Mouse (Mus musculus) limb, embryonic 12.5 days (tissue): ENCODE results near the gene Bbox1. TPM values are rescaled to one million over a fixed set of nuclear protein-coding genes. Genes with fewer than 3 reads are reported as not detected.

Experiments used
- ATAC-seq: fragments of 200-750 bp; cut with Nextera tagmentation; 2 replicates; pipeline ENCODE4 v1.8.0; 2017; ENCODE audit warnings: low read depth, moderate TSS enrichment; ENCODE audit not compliant: insufficient number of reproducible peaks, insufficient read depth, low FRiP score, low TSS enrichment
- H3K27ac ChIP-seq: fragments of 300-500 bp; sonication (generic); 2 replicates; pipeline ENCODE4 v1.5.1; 2016; ENCODE audit warnings: mild to moderate bottlenecking, moderate library complexity
- H3K27me3 ChIP-seq: fragments of 300-500 bp; sonication (generic); 2 replicates; pipeline ENCODE4 v1.6.1; 2016; ENCODE audit warnings: mild to moderate bottlenecking, moderate library complexity
- H3K36me3 ChIP-seq: fragments of 300-500 bp; sonication (generic); 2 replicates; pipeline ENCODE4 v1.6.1; 2016; ENCODE audit warnings: mild to moderate bottlenecking, moderate library complexity
- H3K4me1 ChIP-seq: fragments of 300-500 bp; sonication (generic); replicated peaks from 2 replicates; pipeline ENCODE4 v1.6.1; 2016
- H3K4me2 ChIP-seq: fragments of 300-500 bp; sonication (generic); 2 replicates; pipeline ENCODE4 v1.6.1; 2016; ENCODE audit warnings: mild to moderate bottlenecking, moderate library complexity
- H3K4me3 ChIP-seq: fragments of 300-500 bp; sonication (generic); replicated peaks from 2 replicates; pipeline ENCODE4 v1.5.1; 2016; ENCODE audit warnings: mild to moderate bottlenecking
- H3K9ac ChIP-seq: fragments of 300-500 bp; sonication (generic); replicated peaks from 2 replicates; pipeline ENCODE4 v1.6.1; 2016; ENCODE audit warnings: mild to moderate bottlenecking, moderate library complexity
- H3K9me3 ChIP-seq: fragments of 300-500 bp; sonication (generic); 2 replicates; pipeline ENCODE4 v1.6.1; 2016; ENCODE audit warnings: mild to moderate bottlenecking, moderate library complexity
- WGBS: fragments of 180-500 bp; shearing (Covaris S2); methylation state at CpG from one replicate; pipeline ENCODE4 v1.1.7; 2016; 5-methylcytosine and 5-hydroxymethylcytosine counted together
- polyA plus RNA-seq: library from polyadenylated mRNA; unstranded; fragments of >200 nt; fragmentation: Nextera tagmentation; extraction: Ambion mirVana; gene quantifications from 2 replicates; pipeline ENCODE4 v1.2.1, GENCODE M21; 2016

The Bbox1 gene
- polyA plus RNA-seq, 1 experiment from 2014 or later: 0.43 TPM

DNA sequence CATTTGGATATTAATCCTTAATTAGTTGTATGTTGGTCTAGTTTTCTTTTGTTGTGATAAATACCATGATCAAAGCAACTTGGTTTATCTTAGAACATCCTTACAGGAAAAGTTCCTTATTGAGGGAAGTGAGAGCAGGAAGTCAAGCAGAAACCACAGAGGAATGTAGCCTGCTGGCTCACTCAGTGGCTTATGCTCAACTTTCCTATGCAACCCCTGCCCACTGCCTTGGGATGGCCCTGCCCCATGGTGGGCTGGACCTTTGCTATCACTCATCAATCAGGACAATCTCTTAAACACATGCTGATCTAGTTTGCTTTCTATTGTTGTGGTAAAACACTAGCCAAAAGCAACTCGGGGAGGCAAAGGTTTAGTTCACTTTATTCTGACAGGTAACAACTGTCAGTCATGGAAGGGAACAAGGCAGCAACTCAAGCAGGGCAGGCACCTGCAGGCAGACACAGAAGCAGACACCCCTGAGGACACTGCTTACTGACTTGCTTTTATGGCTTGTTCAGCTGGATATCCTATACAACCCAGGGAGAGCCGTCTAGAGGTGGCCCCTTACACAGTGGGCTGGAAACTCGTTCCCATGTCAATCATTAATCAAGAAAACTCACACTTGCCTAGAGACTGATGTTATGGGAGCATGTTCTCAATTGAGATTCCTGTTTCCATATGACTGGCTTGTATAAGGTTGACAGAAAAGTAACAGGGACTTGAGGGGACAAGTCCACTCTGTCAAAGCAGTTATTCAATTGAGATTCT lies 1.9 kb upstream of the Bbox1 start:
- no peaks in the 10 kb centered on the region for H3K4me1 ChIP-seq
- H3K27ac ChIP-seq: no peak overlapping the region
- H3K27me3 ChIP-seq: no peaks in the 10 kb centered on the region
- no peak for ATAC-seq
- H3K9me3 ChIP-seq: no peaks in the 10 kb centered on the region
- 39% methylated on average over 3 of the region's 3 CpGs for WGBS
- no peak overlapping the region for H3K9ac ChIP-seq
- H3K36me3 ChIP-seq: no peaks in the 10 kb centered on the region
- no peak overlapping the region for H3K4me2 ChIP-seq
- H3K4me3 ChIP-seq: no peak overlapping the region

DNA sequence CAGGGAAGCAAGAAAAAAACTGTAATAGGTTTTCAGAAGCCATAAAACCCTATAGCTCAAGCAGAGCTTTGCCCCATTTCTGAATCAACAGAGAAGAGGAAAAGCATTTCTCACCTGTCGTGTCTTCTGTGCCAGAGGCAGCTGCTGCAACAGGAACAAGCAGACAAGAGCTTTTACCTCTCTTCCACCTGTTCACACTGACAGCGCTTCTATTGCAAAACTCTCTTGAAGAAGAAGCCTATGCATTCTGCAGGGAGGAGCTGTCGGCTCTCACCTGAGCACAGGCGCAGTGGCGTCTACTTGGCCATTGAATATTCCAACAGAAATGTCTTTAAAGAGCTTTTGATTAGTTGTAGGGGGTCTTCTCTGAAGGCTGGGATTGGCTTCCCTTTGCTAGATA lies 286 bp downstream of the Bbox1 start:
- Histone ChIP-seq H3K27ac (no peak overlapping the region), H3K27me3 (no peaks in the 10 kb centered on the region), H3K36me3 (no peaks in the 10 kb centered on the region), H3K4me3 (no peak overlapping the region), H3K4me2 (no peak overlapping the region), H3K9me3 (no peaks in the 10 kb centered on the region), H3K9ac (no peak overlapping the region), H3K4me1 (no peaks in the 10 kb centered on the region)
- ATAC-seq: no peak
- 79% methylated on average over 5 of the region's 5 CpGs for WGBS

- WGBS: 64% methylated on average over 2 of the region's 2 CpGs
- H3K4me1 ChIP-seq: no peaks in the 10 kb centered on the region
- no peak for ATAC-seq
- H3K9ac ChIP-seq: no peak overlapping the region
- H3K27me3 ChIP-seq: no peaks in the 10 kb centered on the region
- H3K9me3 ChIP-seq: no peaks in the 10 kb centered on the region
- H3K4me3 ChIP-seq: no peak overlapping the region
- H3K36me3 ChIP-seq: no peaks in the 10 kb centered on the region
- no peak overlapping the region for H3K4me2 ChIP-seq
- no peak overlapping the region for H3K27ac ChIP-seq
These were observed 995 bp downstream of the Bbox1 start for GRCm38 (mm10) chr2:110313305-110313824.

DNA sequence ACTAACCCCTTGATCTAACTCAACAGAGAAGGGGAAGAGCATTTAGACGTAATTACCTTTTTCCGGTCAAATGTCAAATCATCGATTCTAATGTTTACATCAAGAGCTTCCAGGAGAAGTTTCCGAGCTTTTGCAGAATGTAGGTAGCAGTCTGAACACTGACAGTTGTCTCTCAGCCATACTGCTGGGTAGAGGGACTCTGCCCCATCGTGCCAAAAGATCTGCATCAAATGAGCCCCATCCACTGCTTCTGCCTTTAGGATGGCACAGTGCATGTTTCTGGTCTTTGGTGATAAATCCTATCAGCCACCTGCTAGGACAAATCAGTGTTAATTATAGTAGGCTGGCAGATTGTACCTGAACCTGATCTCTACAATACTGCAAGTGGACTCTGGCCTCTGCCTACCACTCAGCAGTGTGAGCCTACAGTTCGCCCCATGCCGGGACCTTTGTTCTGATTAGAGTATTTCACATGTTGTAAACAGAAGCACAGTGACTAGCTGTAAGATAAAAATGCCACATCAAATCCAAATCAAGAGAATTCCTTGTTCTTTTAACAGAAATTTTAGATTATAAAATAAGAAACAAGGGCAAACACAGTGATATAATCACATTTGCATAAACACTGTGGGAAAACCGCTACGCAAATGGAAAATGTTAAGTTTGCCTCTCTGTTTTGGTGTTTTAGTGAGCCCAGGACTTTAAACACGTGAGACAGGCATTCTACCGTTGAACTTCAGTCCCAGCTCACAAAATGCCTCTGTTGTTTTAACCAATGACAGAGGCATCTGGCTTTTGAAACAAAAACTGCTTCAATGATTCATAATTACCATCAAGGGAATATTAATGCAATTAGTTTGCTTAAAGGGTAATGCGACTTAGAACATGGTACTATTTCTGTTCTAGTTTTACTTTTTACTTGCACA lies 8.7 kb downstream of the Bbox1 start:
- Histone ChIP-seq H3K4me2 (no peak overlapping the region), H3K4me3 (no peak overlapping the region), H3K9me3 (no peaks in the 10 kb centered on the region), H3K27me3 (no peaks in the 10 kb centered on the region), H3K9ac (no peak overlapping the region), H3K27ac (0 out of 2 replicates have a peak overlapping the region, but pooled peaks have one; percentile 56), H3K36me3 (no peaks in the 10 kb centered on the region), H3K4me1 (peaks cover 5% of the 10 kb centered on the region)
- 75% methylated on average over 12 of the region's 12 CpGs for WGBS
- no peak for ATAC-seq

DNA sequence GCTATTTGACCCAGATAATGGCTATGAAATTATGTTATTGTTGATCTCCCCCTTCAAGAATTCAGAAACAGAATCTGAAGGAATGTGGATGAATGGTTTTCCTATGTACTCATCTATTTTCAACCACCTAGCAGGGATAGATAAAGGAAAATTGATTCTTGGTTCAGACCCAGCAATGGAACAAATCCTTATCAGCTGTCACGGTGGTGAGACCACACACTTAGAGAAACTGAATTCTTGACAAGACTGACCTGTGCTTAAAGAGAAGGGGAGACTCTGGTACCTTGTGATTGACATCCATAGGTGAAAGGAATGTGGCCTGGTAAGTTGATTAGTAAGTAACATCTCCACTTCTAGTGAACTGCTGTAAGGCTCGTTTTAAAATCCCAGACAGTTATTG lies 12.1 kb downstream of the Bbox1 start:
- H3K4me2 ChIP-seq: no peak overlapping the region; the same call in 1 of the 2 replicates
- no peaks in the 10 kb centered on the region for H3K36me3 ChIP-seq
- H3K27ac ChIP-seq: no peak overlapping the region
- H3K9me3 ChIP-seq: no peaks in the 10 kb centered on the region
- 53% methylated on average over 2 of the region's 2 CpGs for WGBS
- no peaks in the 10 kb centered on the region for H3K27me3 ChIP-seq
- no peak overlapping the region for H3K9ac ChIP-seq
- peaks cover 5% of the 10 kb centered on the region for H3K4me1 ChIP-seq
- H3K4me3 ChIP-seq: no peak overlapping the region
- ATAC-seq: no peak

DNA sequence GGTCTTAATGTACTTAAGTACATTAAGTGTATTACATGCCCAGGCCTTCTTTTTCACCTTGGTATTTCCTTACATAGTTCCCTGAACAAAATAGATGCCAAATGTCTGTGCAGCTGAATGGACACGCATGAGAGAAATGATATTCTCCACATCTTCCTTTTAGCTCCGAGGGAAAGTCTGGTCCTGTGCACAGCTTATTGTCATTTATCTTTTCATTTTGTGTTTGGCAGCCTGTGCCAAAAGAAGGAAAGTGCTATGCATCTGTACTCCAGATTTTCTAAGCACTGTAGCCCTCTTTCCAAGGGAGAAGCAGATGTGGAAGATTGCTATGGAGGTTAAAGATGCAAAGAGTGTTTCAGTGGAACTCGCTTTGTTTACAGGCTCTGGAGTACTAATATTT lies 13.0 kb downstream of the Bbox1 start:
- Histone ChIP-seq H3K27me3 (no peaks in the 10 kb centered on the region), H3K4me2 (no peak overlapping the region), H3K36me3 (no peaks in the 10 kb centered on the region), H3K27ac (0 out of 2 replicates have a peak overlapping the region, but pooled peaks have one; percentile 56), H3K9ac (no peak overlapping the region), H3K4me1 (peaks cover 5% of the 10 kb centered on the region), H3K4me3 (no peak overlapping the region), H3K9me3 (no peaks in the 10 kb centered on the region)
- 61% methylated on average over 3 of the region's 3 CpGs for WGBS
- no peak for ATAC-seq

GRCm38 (mm10) chr2:110294927-110295326 lies 19.4 kb downstream of the Bbox1 start:
- Histone ChIP-seq H3K27ac (0 out of 2 replicates have a peak overlapping the region, but pooled peaks have one; percentile 5), H3K9ac (no peak overlapping the region), H3K4me2 (no peak overlapping the region), H3K36me3 (no peaks in the 10 kb centered on the region), H3K27me3 (no peaks in the 10 kb centered on the region), H3K9me3 (no peaks in the 10 kb centered on the region), H3K4me3 (no peak overlapping the region), H3K4me1 (peaks cover 8% of the 10 kb centered on the region; the same call in 1 of the 2 replicates)
- peak; percentile 85; the same call in 1 of the 2 replicates for ATAC-seq
- WGBS: 11% methylated on average over 3 of the region's 3 CpGs

GRCm38 (mm10) chr2:110287959-110288358 lies 26.4 kb downstream of the Bbox1 start:
- Histone ChIP-seq H3K9ac (no peak overlapping the region), H3K9me3 (no peaks in the 10 kb centered on the region), H3K27me3 (no peaks in the 10 kb centered on the region), H3K27ac (no peak overlapping the region), H3K4me1 (0 out of 2 replicates have a peak, but pooled peaks cover 3% of the 10 kb centered on the region), H3K36me3 (no peaks in the 10 kb centered on the region), H3K4me3 (no peak overlapping the region), H3K4me2 (no peak overlapping the region)
- no peak for ATAC-seq
- 54% methylated on average over 1 of the region's 1 CpGs for WGBS

DNA sequence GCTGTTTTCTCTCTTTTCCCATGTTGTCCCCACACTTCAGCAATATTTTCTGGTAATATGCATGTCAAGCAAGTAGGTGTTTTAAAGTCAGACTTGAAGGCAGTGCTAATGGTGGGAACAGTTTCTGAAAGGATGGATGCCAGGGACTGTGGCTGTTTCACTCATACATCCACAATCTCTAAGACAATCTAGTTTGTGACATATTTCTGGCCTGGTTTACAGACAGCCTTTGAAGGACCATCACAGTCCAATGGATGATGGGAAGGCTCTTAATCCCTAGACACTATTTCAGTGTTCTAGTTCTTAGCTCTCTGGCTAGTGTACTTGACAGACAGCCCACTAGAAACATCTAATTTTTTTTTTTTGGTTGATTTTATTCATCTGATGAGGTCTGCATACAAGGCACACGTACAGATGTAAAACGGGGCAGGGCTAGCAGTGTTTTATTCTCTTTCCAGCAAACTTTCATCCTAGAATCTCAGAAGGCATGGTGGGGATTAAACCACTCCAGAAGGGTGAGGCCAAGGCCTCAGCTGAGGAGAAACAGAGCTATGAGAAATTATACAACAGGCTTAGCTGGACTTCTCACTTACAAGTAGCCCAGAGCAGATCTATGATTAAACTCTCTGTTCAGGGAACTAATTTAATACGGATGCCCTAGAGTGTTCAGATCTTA lies 28.4 kb downstream of the Bbox1 start:
- no peaks in the 10 kb centered on the region for H3K27me3 ChIP-seq
- no peaks in the 10 kb centered on the region for H3K36me3 ChIP-seq
- no peak overlapping the region for H3K4me2 ChIP-seq
- no peak overlapping the region for H3K4me3 ChIP-seq
- H3K9me3 ChIP-seq: no peaks in the 10 kb centered on the region
- H3K4me1 ChIP-seq: no peaks in the 10 kb centered on the region
- 79% methylated on average over 3 of the region's 3 CpGs for WGBS
- ATAC-seq: no peak
- H3K9ac ChIP-seq: no peak overlapping the region
- no peak overlapping the region for H3K27ac ChIP-seq

DNA sequence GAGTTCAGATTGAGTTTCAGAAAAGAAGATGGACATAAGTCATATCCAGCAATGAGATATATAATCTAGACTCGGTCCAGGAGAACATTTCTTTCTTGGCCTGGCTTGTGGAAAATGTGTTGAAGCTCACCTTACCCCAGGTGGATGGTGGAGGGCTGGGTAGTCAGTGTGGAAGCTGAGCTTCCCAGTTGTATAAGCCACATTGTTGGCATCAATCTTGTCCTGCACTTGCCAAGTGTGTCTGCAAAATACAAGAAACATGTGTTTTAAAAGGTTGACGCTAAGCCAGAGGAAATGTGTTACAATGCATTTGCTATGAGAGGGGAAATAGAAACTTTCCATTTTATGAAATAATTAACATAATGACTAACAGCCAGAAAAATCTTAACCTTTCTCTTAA lies 38.9 kb downstream of the Bbox1 start:
- Histone ChIP-seq H3K36me3 (no peaks in the 10 kb centered on the region), H3K4me3 (no peak overlapping the region), H3K27me3 (no peaks in the 10 kb centered on the region), H3K9ac (no peak overlapping the region), H3K27ac (no peak overlapping the region), H3K9me3 (no peaks in the 10 kb centered on the region), H3K4me1 (no peaks in the 10 kb centered on the region), H3K4me2 (no peak overlapping the region)
- WGBS: 72% methylated on average over 2 of the region's 2 CpGs
- ATAC-seq: no peak

- ATAC-seq: no peak
- no peak overlapping the region for H3K27ac ChIP-seq
- H3K9ac ChIP-seq: no peak overlapping the region
- no peaks in the 10 kb centered on the region for H3K36me3 ChIP-seq
- H3K9me3 ChIP-seq: no peaks in the 10 kb centered on the region
- H3K4me3 ChIP-seq: no peak overlapping the region
- H3K4me1 ChIP-seq: no peaks in the 10 kb centered on the region
- 77% methylated on average over 2 of the region's 2 CpGs for WGBS
- no peak overlapping the region for H3K4me2 ChIP-seq
- no peaks in the 10 kb centered on the region for H3K27me3 ChIP-seq
These were observed 40.2 kb downstream of the Bbox1 start for GRCm38 (mm10) chr2:110274160-110274559.
